Mouse (Mus musculus): ENCODE measurements around the gene E2f4.

E2f4 gene

DNA sequence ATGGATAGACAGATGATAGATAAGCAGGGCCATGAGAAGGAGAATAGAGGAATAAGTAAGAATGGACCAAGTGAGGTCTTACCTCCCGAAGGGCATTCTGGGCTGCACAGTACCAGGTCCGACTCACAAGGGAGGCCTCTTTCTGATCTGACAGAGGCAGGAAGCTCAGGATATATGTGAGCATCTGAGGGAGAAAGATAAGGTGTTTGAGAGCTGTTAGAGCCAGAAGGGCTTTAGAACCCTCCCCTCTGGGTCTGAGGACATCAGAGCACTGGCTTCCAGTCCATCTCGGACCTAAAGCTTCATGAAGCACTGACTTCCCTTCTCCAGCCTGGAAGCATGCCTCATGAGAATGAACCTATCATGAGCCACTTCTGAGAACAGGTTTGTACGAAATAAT, 25.7 kb downstream of the E2f4 start:
- DNase-seq = peak; percentile 82

DNA sequence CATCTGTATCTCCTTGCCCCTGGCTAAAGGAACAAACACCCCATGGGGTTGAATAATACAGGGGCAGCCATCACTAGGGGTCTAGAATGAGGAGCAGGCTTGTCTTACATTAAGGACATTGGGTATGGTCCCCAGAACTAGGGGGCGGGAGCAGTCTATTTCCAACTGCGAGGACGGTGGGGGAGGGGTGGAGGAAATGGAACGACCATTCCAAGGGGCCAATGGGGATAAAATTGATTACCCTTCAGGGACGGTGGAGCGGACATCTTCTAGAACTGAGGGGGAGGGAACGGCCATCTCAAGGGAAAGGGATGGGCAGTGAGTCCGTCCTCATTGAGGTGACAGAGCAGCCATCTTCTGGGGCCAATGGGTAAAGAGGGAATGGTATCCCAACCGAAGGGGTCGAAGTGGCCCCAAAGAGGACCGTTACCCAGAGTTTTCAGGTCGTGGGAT, 28.2 kb downstream of the E2f4 start:
- DNase-seq = peak; percentile 56

DNA sequence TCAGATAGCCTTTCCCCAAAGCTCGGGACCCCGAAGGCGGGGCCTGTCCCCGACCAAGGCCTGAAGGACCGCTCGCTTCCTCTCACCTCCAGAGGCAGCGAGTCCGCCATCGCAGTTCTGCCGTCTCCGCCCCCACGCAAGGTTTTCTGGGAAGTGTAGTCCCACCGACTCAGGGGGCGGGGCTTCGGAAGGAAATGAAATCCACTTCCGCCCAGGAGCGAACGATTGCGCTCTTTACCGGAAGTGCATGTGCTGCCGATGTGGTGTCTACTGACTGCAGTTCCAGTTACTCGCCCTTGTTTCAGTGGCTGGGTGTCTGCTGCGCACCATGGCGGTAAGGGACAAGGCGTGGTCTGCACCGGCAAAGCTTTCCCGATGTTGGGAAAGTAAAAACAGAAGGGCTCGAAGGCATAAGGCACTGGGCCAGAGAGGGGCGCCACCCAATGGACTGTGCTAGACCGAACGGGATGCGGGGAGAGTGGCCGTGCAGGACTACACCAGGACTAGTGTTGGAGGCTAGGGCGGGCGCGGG, 28.7 kb downstream of the E2f4 start, which contains the start of the genes Lrrc29 and Tmem208:
Gene Lrrc29, minus strand, starts transcription at position 138 of the 532 bp plus-strand sequence.
Gene Tmem208, plus strand, starts transcription at position 214 of the 532 bp plus-strand sequence.
- peak; percentile 99 for DNase-seq

DNA sequence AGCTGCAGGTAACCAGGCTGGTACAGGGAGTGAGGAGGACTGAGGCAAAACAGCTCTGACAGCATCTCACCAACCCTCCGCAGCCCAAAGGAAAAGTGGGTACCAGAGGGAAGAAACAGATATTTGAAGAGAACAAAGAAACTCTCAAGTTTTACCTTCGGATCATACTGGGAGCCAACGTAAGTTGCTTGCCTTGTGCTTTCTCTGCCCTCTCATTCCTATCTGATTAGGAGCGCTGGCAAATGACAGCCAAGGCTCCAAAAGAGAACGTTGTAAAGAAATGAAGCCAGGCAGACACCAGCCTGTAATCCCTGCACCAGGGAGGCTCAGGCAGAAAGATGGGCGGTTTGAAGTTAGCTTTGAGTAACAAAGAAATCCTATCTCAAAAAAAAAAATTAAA, 29.5 kb downstream of the E2f4 start:
- no peak for DNase-seq

DNA sequence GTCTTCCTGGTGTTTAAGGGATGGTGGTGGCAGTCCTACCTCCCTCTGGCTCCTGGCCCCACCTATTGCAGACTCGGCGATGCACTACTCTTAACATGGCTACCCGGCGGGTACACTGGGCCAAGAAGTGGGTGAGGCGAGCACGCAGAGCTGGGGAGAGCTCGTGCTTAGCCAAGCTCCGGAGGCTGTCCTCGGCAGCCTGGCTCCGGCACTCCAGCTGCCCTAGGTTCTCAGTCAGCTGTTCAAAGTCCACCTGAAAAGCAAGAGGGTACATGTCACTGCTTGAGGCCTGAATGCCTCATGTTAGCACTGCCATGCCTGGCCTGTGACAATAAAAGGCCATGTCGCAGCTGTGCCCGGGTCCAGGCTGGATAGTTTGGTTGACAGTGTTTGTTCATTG, 32.9 kb downstream of the E2f4 start:
- DNase-seq = no peak

DNA sequence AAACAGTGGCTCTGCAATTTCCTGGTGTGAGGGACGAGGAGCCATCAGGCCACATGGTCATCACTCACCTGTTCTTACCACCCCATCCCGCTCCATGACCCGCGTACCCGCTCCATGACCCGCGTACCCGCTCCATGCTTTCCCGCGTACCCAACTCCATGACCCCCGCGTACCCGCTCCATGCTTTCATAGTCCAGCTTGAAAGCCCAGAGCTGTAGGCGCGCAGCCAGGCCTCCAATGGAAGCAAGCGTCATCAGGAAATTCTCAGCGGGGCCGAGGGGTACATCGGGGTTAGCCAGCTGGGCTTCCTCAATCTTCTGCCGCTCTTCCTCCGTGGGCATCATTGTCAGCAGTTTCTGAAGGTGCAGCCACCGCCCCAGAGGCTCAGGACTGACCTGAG, 34.0 kb downstream of the E2f4 start:
- DNase-seq = no peak

DNA sequence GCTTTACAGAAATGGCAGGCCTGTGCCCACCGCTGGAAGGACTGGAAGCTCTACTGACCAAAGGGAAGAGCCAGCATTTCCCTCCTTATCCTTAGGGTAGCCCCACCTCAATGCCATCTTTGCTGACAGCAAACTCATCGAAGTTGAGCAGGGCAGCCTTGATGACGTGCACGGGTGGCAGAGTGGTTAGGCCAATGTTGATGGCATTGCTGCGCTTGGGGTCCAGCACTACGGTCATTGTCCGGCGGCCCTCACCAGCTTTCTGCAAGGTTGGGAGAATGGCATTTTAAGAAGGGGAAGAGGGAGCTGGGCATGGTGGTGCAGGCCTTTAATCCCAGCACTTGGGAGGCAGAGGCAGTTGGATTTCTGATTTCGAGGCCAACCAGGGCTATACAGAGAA, 34.5 kb downstream of the E2f4 start:
- no peak for DNase-seq

DNA sequence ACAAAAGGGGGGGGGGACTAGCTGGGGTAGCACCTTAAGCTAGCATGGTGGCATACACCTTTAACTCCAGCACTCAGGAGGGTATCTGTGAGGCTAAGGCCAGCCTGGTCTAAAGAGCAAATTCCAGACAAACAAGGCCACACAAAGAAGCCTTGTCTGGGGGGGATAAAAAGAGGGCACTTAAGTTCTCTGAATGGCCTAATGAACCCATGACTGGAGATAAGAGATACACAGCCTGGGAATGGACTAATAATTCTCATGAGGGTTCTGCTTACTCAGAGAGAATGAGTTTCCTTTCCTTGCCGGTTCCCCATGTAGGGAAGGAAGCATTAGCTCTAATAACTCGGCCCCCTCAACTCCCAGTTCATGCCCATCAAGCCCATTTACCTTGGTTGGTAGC, 35.1 kb downstream of the E2f4 start:
- DNase-seq = no peak

DNA sequence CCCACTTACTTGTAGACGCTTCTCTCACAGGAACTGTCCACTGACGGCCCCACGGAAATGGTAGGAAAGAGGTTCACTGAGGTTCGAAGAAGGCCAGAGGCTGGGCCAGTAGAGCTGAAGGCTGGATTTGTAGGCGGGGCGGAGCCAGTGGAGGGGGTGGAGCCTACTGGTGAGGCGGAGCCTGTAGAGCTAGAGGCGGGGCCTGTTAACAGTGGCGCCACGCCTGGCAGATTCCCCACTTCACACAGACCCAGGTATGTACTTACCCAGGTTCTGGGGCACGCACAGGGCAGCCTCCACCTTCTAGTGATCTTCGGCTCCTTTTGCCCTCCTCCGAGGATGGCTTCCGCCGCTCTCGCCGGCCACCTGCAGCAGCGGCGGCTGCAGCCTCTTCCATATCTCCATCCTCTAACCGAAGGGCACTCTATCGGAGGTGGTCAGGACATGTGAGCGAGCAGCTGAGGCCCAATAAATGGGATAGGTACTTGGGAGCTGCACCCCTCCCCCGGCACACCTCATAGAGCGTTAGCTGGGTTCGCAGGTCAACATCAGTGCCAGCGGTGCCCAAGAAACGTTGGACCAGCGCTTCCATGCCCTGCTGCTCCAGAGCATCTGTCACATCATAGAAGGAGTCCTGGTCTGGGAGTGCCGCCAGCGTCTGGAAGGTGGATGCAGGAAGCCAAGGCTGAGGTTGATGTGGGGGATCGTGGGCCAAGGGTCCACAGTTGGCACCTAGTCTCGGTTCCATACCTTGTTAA, 39.1 kb downstream of the E2f4 start:
- DNase-seq = no peak

DNA sequence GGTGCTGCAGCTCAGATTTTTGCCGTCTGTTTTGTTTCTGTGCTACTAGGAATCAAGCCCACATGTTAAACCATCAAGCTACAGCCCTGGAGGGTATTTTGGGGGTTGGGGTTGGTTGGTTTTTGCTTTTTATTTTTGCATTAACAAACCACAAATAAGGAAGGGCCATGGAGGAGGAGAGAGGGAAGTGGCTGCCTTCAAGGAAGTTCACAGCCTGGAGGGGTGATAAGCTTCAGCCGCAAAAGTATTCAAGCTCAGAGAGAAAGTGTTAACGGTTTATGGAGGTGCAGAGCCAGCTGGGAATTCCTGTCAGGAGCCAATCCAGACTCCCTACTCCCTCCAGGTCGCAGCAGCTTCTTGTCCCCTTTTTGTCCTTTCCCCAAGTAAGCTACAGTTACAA, 41.5 kb downstream of the E2f4 start:
- no peak for DNase-seq

DNA sequence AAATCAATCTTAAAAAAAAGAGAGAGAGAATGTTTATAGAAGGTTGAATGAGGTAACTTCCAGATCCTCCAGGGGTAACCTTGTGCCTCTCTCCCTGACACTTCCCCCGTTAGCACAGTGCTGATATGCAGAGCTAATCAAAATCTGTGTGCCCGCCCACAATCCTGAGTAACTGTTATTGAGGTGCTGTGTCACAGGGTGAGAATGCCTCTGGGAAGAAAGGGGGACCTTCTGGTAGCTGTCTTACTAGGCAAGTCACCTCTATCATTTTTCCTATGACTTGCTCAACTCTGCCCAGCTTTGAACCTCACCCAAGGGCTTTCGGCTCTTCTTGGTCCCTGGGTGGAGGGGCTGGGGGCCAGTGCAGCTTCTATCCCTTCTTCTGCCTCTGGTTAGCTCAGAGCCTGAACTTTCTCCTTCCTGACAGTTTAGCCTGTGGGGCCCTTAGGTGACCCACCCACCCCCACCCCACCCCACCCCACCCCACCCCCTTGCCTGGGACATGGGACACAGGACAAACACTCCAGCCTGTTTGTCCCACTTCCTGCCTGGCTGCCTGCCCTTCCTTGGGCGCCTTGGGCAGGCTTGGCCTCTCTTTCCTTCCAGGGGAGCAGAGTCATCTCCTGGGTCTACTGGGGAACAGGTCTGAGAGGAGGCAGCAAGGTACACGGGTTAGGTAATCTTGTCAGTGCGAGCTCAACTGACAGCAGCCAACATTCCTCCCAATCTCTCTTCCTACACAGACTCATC, 42.6 kb downstream of the E2f4 start:
- DNase-seq = peak; percentile 49

DNA sequence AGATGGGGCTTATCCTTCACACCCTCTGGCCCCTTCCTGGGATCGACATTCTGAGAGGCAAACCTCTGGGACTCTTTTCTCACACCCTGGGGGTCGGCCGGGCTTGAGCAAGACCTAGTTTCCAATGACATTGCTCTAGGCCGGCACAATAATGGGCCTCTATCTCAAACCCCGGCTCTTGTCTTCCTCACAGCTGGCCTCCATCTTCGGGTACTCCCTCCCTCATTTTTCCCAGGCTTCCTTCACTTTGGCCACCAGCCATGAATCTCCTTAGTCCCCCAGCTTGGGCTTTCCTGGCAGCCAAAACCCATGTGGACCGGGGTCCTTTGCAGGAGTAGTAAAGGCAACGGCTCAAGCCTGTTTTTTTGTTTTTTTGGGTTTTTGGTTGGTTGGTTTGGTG, 43.9 kb downstream of the E2f4 start:
- DNase-seq = no peak

DNA sequence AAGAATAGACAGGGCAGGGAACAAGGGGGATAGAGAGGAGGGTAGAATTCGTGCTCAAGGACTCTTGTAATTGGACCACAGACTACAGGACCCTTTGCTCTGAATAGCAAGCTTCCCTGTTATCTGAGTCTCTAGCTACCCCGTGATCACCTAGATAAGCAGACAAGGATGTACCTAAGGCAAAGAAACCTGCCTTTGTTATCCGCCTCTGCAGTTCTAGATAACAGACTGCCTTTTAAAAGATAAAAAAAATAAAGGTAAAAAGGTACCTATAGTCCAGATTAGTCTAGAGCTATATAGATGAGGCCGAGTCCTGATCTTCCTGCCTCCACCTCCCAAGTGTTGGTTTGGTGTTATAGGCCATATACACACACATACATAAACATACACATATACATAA, 45.3 kb downstream of the E2f4 start:
- DNase-seq = no peak

DNA sequence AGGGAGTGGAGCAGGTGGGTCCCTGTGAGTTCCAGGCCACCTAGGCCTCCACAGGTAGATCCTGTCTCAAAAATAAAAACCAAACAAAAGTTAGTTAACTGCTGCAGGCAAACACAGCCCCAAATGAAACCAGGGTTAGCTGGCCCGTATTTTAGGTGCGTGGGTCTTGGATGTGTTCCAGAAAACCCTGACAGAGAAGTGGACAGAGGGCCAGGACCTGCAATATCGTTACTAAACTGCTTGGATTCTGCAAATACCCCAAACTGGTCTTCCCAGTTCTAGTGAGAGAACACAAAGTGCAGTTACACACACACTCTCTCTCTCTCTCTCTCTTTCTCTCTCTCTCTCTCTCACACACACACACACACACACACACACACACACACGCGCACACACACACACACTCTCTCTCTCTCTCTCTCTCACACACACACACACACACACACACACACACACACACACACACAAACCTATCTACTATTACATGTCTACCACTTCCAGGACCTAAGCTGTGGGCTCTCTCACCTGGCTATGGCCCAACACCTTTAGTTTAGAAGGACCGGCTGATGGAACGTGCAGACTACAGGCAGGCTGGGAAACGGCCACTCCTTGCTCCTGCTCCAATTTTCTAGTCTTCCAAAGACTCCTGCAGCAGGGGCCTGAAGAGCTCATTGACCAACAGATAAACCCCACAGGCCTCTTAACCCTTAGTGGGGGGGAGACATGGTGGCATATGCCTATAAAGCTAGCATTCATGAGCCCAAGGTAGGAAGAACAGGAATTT, 46.5 kb downstream of the E2f4 start:
- DNase-seq = no peak

DNA sequence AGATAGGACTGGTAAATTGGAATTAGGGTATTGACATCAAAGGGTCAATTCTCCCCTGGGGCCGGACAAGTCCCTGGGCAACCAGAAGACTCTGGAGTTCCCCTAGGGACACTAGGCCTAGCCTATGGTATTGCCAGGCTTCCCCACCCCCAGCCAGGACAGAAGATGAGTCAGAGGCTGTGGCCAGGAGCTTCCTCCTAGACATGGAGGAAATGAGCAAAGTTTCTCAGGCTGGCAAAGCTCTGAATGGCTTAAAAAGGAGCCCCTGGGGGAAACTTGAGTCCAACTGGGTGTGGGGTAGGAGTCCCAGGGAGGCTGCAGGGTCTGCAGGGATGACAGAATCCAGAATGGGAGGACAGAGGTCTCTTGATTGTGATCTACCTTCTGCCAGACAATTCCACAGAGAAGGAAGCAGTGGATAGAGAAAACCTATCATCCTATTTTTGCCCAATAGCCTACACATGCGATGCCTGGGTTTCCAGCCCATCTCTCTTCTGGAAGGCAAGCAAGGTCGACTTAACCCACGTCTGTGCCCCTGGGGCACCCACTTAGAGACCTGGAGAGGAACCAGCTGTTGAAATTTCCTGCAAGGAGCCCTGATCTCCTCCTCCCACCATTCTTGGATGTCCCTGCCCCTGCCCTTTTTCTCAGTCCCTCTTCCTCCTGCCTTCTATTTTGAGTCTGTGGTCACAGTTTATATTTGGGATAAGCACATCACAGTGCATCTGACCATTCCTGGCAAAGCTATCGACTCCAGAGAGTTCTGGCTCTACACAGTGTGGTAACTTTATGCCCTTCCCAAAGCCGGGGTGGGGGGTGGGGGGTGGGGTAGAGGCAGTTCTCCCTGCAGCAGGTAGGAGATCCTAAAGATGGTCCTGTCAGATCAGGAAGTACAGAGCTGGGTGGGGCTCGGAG, 47.9 kb downstream of the E2f4 start:
- DNase-seq = no peak

DNA sequence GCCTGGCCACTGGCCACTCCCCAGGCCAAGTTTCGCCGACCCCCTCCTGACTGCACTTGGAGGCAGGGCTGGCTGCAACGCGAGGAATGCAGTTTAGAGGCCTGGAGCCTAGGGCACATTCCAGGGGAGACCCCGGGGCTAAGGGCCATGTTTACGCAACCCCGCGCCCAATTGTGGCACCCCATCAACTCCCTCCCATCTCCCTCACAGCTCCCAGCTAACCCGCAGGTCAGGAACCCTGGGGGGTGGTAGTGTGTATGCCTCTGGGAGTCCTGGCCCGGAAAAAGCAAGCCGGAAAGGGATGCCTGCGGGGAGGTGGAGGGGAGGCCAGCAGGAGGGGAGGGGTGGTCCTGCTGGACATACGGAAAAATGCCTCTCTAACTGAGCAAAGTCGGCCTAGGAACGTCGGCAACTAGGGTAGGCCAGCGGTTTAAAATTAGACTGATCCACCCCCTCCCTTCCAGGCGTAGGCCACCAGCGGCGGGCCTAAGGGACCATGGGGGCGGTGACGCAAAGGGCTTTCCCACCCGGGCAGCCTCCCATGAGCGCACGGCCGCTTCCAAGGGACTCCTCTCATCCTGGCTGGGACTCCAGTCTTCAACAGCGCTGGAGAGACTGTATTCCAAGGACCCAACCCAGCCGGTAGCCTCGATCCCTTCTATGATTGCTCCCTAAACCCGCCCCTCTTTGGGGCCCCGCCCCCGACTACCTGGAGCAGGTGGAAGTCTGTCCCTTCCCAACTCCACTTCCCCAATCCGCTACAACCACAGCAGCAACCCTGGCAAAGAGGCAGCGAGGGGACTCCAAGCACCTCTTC, 49.4 kb downstream of the E2f4 start:
- no peak for DNase-seq

DNA sequence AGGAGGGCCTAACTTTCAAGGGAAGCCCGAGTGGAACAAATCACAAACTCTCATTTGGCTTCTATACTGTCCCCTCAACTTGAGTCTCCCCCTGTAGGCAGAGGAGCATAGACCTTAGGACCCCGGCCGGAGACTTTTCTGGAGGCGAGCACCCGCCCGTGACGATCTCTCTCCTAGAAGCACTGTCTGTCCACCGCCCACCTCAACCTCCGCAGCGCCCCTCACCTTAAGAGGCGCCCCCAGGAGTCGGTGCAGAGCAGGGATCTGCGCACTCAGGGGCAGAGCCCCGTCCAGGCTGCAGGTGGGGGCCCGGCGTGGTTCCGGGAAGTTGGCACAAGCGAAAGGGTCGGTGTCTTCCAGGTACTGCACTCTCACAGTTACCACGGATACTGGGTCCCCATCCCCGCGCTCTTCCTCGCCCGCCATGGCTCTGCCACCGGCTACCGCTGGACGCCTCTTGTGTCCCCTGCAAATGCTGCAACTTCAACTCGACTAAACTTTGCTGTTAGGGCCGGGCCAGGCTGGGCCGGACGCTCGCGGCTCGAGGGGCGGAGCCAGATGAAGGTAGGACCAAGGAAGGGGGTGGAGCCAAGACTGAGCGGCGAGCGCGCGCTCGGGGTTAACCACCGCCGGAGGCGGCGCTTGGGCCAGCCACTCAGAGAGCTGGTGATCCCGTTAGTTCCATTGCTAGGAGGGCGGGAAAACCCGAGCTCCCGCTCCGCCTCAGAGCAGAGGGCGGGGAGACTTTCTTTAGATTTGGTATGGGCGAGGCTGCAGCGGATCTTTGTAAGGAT, 50.2 kb downstream of the E2f4 start, which contains the start of gene Fhod1:
Gene Fhod1, minus strand, starts transcription at position 526 of the 794 bp plus-strand sequence.
- DNase-seq = peak; percentile 96

DNA sequence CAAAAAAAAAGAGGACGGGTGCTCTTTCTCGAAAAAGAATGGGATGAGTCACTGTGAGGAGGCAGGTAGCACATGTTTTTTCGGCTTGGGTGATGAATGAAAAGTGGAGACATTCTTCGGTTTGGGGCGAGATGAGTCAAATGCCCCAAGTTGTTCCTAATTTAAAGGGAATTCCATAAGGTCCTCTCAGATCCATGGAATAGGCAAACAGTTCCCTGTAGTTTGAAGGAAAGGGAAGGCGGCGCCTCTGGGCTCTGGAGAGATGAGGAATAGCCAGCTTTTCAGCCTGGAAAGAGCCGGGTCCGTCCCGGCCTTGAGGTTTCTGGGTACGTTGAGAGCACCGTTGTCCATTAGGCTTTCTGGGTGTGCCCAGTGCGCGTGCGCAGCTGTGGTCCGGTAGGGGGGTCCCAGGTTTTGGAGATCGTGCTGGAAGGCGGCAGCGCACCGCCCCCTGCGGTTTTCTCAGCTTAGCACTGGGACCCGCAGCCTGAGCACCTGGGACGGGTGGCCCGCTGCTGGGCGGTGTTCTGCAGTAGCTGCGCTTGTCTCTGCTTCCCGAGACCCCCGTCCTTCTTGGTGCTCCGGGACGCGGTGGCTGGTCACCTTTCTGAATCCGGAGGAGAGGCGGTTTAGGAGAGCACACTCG, 51.1 kb downstream of the E2f4 start, which contains the start of gene Slc9a5:
Gene Slc9a5, plus strand, starts transcription at position 394 of the 646 bp plus-strand sequence.
- DNase-seq = peak; percentile 59

DNA sequence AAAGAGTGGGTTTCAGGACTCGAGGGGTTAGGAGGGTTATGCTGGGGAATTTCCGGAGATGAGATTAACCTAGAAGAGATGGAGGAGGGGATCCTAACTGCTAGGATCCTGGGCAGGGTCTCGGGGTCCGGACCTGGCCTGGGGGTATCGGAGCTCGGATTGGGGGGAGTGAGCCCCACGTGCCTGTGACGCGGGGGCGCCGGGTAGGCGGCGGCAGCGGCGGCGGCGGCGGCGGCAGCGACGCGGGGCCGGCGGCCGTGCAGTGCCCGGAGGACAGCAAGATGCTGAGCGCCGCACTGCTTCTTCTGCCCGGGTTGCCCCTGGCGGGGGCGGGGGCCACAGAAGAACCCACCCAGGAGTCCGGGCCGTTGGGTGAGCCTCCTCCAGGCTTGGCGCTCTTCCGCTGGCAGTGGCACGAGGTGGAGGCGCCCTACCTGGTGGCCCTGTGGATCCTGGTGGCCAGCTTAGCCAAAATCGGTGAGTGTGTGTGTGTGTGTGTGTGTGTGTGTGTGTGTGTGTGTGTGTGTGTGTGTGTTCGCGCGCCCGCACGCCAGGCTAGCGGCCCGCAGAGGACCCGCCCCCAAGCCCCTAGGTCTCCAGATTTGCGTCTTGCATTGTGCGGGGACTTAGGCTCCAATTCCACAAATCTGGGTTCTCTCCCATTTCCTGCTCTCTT, 51.8 kb downstream of the E2f4 start:
- no peak for DNase-seq
